Mouse (Mus musculus): ENCODE results near the gene Slc12a5. TPM values are rescaled to one million over a fixed set of nuclear protein-coding genes. Genes with fewer than 3 reads are reported as not detected.

The Slc12a5 gene
- polyA plus RNA-seq, 1 experiment from 2014 or later: 1.0 TPM

DNA sequence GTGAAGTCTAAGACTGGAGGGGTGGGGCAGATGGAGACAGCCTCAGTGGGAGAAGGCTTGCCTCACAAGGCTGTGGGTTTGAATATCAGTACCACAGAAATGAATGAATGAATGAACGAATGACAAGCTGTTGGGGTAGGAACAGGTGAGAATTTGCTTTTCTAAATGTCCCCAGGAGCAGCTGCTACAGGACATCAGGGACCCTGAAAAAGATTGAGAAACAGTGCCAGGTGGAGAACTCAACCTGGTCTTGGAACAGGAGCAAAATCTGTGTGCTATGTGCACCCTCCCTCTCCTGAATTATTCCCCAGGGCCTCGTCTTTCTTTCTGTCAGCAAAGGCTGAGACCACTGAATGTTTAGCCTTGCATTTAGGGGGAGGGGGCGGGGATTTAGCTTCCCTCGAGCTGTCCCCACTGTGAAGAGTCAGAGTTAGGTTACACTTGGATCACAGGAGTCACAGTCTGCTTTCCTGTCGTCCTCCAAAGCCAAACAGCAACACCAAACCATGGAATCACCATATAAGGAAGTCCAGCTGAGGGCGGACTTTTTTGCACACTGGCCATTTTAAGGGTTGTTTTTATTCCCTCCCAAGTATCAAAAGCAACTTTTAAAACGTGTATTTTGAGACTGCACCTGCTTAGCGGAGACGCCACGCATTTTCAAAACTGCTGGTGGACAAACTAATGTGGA, 20.3 kb upstream of the Slc12a5 start, which contains the start of gene Mmp9:
TSS of gene Mmp9 (plus strand) at position 641 of the 691 bp plus-strand sequence.
- Histone ChIP-seq H3K27me3 (ENCODE audit: control insufficient read depth, insufficient read depth, low read length) (peaks cover 32% of the 10 kb centered on the region), H3K4me1 (ENCODE audit: control insufficient read depth, insufficient read depth, low read length) (peaks cover 9% of the 10 kb centered on the region; the same call in 1 of the 2 replicates), H3K9ac (ENCODE audit: low read depth, low read length) (no peak within 1 kb of the TSS), H3K27ac (ENCODE audit: low read depth, low read length) (no peak within 1 kb of the TSS), H3K4me2 (no peak within 1 kb of the TSS), H3K9me3 (replicated peaks; ENCODE audit: control insufficient read depth, low read length) (no peaks in the 10 kb centered on the region), H3K36me3 (ENCODE audit: control insufficient read depth, insufficient read depth, low read length) (no peaks in the 10 kb centered on the region), H3K4me3 (ENCODE audit: low read depth, low read length) (no peak within 1 kb of the TSS)
- WGBS (ENCODE audit: insufficient replicate concordance): 25% methylated on average over 10 of the region's 10 CpGs
- ATAC-seq (replicated peaks; ENCODE audit: insufficient number of reproducible peaks, low FRiP score, low TSS enrichment): no peak

- H3K9ac ChIP-seq (ENCODE audit: low read depth, low read length): no peak overlapping the region
- no peak for ATAC-seq (replicated peaks; ENCODE audit: insufficient number of reproducible peaks, low FRiP score, low TSS enrichment)
- H3K4me2 ChIP-seq: no peak overlapping the region
- H3K36me3 ChIP-seq (ENCODE audit: control insufficient read depth, insufficient read depth, low read length): no peaks in the 10 kb centered on the region
- H3K4me3 ChIP-seq (ENCODE audit: low read depth, low read length): no peak overlapping the region
- no peak overlapping the region for H3K27ac ChIP-seq (ENCODE audit: low read depth, low read length)
- H3K27me3 ChIP-seq (ENCODE audit: control insufficient read depth, insufficient read depth, low read length): peaks cover 34% of the 10 kb centered on the region
- peaks cover 9% of the 10 kb centered on the region; the same call in 1 of the 2 replicates for H3K4me1 ChIP-seq (ENCODE audit: control insufficient read depth, insufficient read depth, low read length)
- 9% methylated on average over 5 of the region's 5 CpGs for WGBS (ENCODE audit: insufficient replicate concordance)
- no peaks in the 10 kb centered on the region for H3K9me3 ChIP-seq (replicated peaks; ENCODE audit: control insufficient read depth, low read length)
Measured at GRCm38 (mm10) chr2:164942692-164943290, 17.8 kb upstream of the Slc12a5 start.

DNA sequence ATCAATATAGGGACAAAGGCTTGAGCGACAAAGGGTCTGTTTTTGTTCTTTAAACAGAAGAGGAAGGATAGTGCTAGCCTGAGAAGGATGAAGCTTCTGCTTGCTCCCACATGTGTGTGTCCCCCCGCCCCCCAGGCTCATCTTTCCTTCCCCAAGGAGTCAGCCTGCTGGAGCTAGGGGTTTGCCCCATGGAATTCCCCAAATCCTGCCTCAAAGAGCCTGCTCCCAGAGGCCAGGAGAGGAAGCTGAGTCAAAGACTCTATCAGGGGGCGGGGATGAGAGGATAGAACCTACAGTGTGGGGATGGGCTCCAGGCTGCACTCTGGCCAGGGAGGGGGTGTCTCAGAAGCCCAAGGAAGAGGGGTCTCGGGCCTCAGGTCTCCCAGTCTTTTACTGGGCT, 13.1 kb upstream of the Slc12a5 start:
- Histone ChIP-seq H3K4me3 (ENCODE audit: low read depth, low read length) (no peak overlapping the region), H3K36me3 (ENCODE audit: control insufficient read depth, insufficient read depth, low read length) (no peaks in the 10 kb centered on the region), H3K9me3 (replicated peaks; ENCODE audit: control insufficient read depth, low read length) (no peaks in the 10 kb centered on the region), H3K9ac (ENCODE audit: low read depth, low read length) (no peak overlapping the region), H3K4me2 (no peak overlapping the region), H3K27me3 (ENCODE audit: control insufficient read depth, insufficient read depth, low read length) (peaks cover 60% of the 10 kb centered on the region), H3K27ac (ENCODE audit: low read depth, low read length) (no peak overlapping the region), H3K4me1 (ENCODE audit: control insufficient read depth, insufficient read depth, low read length) (0 out of 2 replicates have a peak, but pooled peaks cover 2% of the 10 kb centered on the region)
- ATAC-seq (replicated peaks; ENCODE audit: insufficient number of reproducible peaks, low FRiP score, low TSS enrichment): no peak
- 28% methylated on average over 4 of the region's 4 CpGs for WGBS (ENCODE audit: insufficient replicate concordance)

GRCm38 (mm10) chr2:164947930-164948329, 12.7 kb upstream of the Slc12a5 start:
- Histone ChIP-seq H3K27ac (ENCODE audit: low read depth, low read length) (no peak overlapping the region), H3K4me1 (ENCODE audit: control insufficient read depth, insufficient read depth, low read length) (no peaks in the 10 kb centered on the region), H3K4me3 (ENCODE audit: low read depth, low read length) (no peak overlapping the region), H3K4me2 (no peak overlapping the region), H3K9me3 (replicated peaks; ENCODE audit: control insufficient read depth, low read length) (no peaks in the 10 kb centered on the region), H3K36me3 (ENCODE audit: control insufficient read depth, insufficient read depth, low read length) (no peaks in the 10 kb centered on the region), H3K27me3 (ENCODE audit: control insufficient read depth, insufficient read depth, low read length) (peaks cover 61% of the 10 kb centered on the region), H3K9ac (ENCODE audit: low read depth, low read length) (no peak overlapping the region)
- ATAC-seq (replicated peaks; ENCODE audit: insufficient number of reproducible peaks, low FRiP score, low TSS enrichment): no peak
- 15% methylated on average over 6 of the region's 7 CpGs for WGBS (ENCODE audit: insufficient replicate concordance)

- WGBS (ENCODE audit: insufficient replicate concordance): 8% methylated on average over 25 of the region's 25 CpGs
- Histone ChIP-seq H3K27me3 (ENCODE audit: control insufficient read depth, insufficient read depth, low read length) (peaks cover 67% of the 10 kb centered on the region), H3K4me3 (ENCODE audit: low read depth, low read length) (peak overlapping the region; percentile 31)
Measured at GRCm38 (mm10) chr2:164948962-164949361, 11.6 kb upstream of the Slc12a5 start.

DNA sequence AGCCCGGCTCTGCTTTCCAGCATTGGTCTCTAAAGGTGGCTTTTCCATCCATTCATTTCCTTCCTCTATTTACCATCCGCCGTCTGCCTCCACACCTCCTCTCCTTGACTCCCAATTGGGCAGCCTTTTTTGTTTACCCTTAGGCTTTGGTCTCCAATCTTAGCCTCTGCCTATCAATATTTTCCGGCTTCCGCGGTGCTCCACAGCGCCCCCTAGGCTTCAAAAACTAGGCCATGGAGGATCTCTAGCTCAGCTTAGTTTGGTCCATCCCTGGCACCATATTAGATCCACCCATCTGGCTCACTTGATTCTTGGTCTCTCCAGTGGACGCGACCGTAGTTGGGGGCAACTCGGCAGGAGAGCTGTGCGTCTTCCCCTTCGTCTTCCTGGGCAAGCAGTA, 10.1 kb upstream of the Slc12a5 start:
- Histone ChIP-seq H3K4me2 (no peak overlapping the region), H3K9me3 (replicated peaks; ENCODE audit: control insufficient read depth, low read length) (no peaks in the 10 kb centered on the region), H3K36me3 (ENCODE audit: control insufficient read depth, insufficient read depth, low read length) (no peaks in the 10 kb centered on the region), H3K27me3 (ENCODE audit: control insufficient read depth, insufficient read depth, low read length) (peaks cover 72% of the 10 kb centered on the region), H3K4me1 (ENCODE audit: control insufficient read depth, insufficient read depth, low read length) (peaks cover 5% of the 10 kb centered on the region; the same call in 1 of the 2 replicates), H3K9ac (ENCODE audit: low read depth, low read length) (no peak overlapping the region), H3K27ac (ENCODE audit: low read depth, low read length) (no peak overlapping the region), H3K4me3 (ENCODE audit: low read depth, low read length) (no peak overlapping the region)
- ATAC-seq (replicated peaks; ENCODE audit: insufficient number of reproducible peaks, low FRiP score, low TSS enrichment): no peak
- WGBS (ENCODE audit: insufficient replicate concordance): 22% methylated on average over 13 of the region's 13 CpGs

More at GRCm38 (mm10) chr2:164948962-164949361, 11.6 kb upstream of the Slc12a5 start:
- Histone ChIP-seq H3K4me1 (ENCODE audit: control insufficient read depth, insufficient read depth, low read length) (peaks cover 5% of the 10 kb centered on the region; the same call in 1 of the 2 replicates), H3K9me3 (replicated peaks; ENCODE audit: control insufficient read depth, low read length) (no peaks in the 10 kb centered on the region), H3K9ac (ENCODE audit: low read depth, low read length) (0 out of 2 replicates have a peak overlapping the region, but pooled peaks have one; percentile 16), H3K27ac (ENCODE audit: low read depth, low read length) (no peak overlapping the region), H3K36me3 (ENCODE audit: control insufficient read depth, insufficient read depth, low read length) (no peaks in the 10 kb centered on the region), H3K4me2 (peak overlapping the region; percentile 55)
- ATAC-seq (replicated peaks; ENCODE audit: insufficient number of reproducible peaks, low FRiP score, low TSS enrichment): no peak

DNA sequence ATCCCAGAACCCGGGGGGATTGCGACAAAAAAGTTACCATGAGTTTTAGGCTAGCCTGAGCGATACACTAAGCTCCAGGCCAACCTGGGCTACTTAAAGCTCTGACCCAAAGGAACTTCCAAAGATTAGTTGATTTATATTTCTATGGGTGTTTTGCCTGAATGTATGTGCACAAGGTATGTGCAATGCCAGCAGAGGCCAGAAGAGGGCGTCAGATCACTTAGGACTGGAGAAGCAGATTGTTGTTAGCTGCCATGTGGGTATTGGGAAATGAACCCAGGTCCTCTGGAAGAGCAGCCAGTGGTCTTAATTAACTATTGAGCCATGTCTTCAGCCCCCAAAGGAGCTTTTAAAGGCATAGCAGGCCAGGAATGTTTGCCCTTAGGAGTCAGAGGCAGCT, 8.9 kb upstream of the Slc12a5 start:
- 81% methylated on average over 4 of the region's 4 CpGs for WGBS (ENCODE audit: insufficient replicate concordance)
- Histone ChIP-seq H3K9ac (ENCODE audit: low read depth, low read length) (no peak overlapping the region), H3K4me3 (ENCODE audit: low read depth, low read length) (no peak overlapping the region), H3K4me2 (no peak overlapping the region), H3K4me1 (ENCODE audit: control insufficient read depth, insufficient read depth, low read length) (peaks cover 5% of the 10 kb centered on the region; the same call in 1 of the 2 replicates), H3K27me3 (ENCODE audit: control insufficient read depth, insufficient read depth, low read length) (peaks cover 75% of the 10 kb centered on the region), H3K9me3 (replicated peaks; ENCODE audit: control insufficient read depth, low read length) (no peaks in the 10 kb centered on the region), H3K27ac (ENCODE audit: low read depth, low read length) (no peak overlapping the region), H3K36me3 (ENCODE audit: control insufficient read depth, insufficient read depth, low read length) (no peaks in the 10 kb centered on the region)
- no peak for ATAC-seq (replicated peaks; ENCODE audit: insufficient number of reproducible peaks, low FRiP score, low TSS enrichment)

GRCm38 (mm10) chr2:164952448-164952847, 8.2 kb upstream of the Slc12a5 start:
- Histone ChIP-seq H3K9ac (ENCODE audit: low read depth, low read length) (no peak overlapping the region), H3K27ac (ENCODE audit: low read depth, low read length) (no peak overlapping the region), H3K4me2 (no peak overlapping the region), H3K36me3 (ENCODE audit: control insufficient read depth, insufficient read depth, low read length) (no peaks in the 10 kb centered on the region), H3K9me3 (replicated peaks; ENCODE audit: control insufficient read depth, low read length) (no peaks in the 10 kb centered on the region), H3K27me3 (ENCODE audit: control insufficient read depth, insufficient read depth, low read length) (peaks cover 68% of the 10 kb centered on the region), H3K4me1 (ENCODE audit: control insufficient read depth, insufficient read depth, low read length) (peaks cover 5% of the 10 kb centered on the region; the same call in 1 of the 2 replicates), H3K4me3 (ENCODE audit: low read depth, low read length) (no peak overlapping the region)
- no peak for ATAC-seq (replicated peaks; ENCODE audit: insufficient number of reproducible peaks, low FRiP score, low TSS enrichment)
- WGBS (ENCODE audit: insufficient replicate concordance): 38% methylated on average over 13 of the region's 13 CpGs
